Mouse (Mus musculus) testis, adult 2 months (tissue): Measurements from ENCODE around the gene Cdca4. TPM values are rescaled to one million over a fixed set of nuclear protein-coding genes. Genes with fewer than 3 reads are reported as not detected.
"Not testable (repeated sequence)": the region's sequence is repeated elsewhere in the genome, so short reads cannot be mapped to it uniquely, and the experiment has no call there.

Source experiments
- H3K27ac ChIP-seq: fragments of 200-500 bp; 2 replicates; pipeline ENCODE4 v1.5.1; 2012; ENCODE audit warnings: low read depth, low read length; ENCODE audit not compliant: control insufficient read depth, insufficient read depth
- H3K27me3 ChIP-seq: fragments of 200-500 bp; 2 replicates; pipeline ENCODE4 v1.6.1; 2012; ENCODE audit warnings: mild to moderate bottlenecking, low read length, moderate library complexity; ENCODE audit not compliant: control insufficient read depth, insufficient read depth
- H3K36me3 ChIP-seq: fragments of 200-500 bp; 2 replicates; pipeline ENCODE4 v1.6.1; 2012; ENCODE audit warnings: mild to moderate bottlenecking, low read length; ENCODE audit not compliant: control insufficient read depth, insufficient read depth
- H3K4me1 ChIP-seq: fragments of 200-500 bp; 2 replicates; pipeline ENCODE4 v1.6.1; 2012; ENCODE audit warnings: low read length; ENCODE audit not compliant: control insufficient read depth, insufficient read depth
- H3K4me3 ChIP-seq: fragments of 200-500 bp; 2 replicates; pipeline ENCODE4 v1.5.1; 2012; ENCODE audit warnings: low read depth, mild to moderate bottlenecking, low read length, moderate library complexity, mixed read lengths; ENCODE audit not compliant: control insufficient read depth
- CTCF ChIP-seq: fragments of 200-500 bp; IDR thresholded peaks from 2 replicates; pipeline ENCODE4 v1.5.1; 2012; ENCODE audit warnings: low read depth, mild to moderate bottlenecking, inconsistent platforms, low read length, moderate library complexity; ENCODE audit not compliant: control insufficient read depth, insufficient read depth, insufficient replicate concordance
- POLR2A ChIP-seq: fragments of 200-500 bp; IDR thresholded peaks from 2 replicates; pipeline ENCODE4 v1.6.1; 2012; ENCODE audit warnings: low read depth, mild to moderate bottlenecking, inconsistent platforms, low read length, moderate library complexity; ENCODE audit not compliant: control insufficient read depth
- polyA plus RNA-seq: library from polyadenylated mRNA; depleted of rRNA; stranded (reverse); fragments of >200 nt; gene quantifications from 2 replicates; pipeline ENCODE4 v1.2.3, GENCODE M21; 2012

Cdca4 gene
- polyA plus RNA-seq, 1 experiment, result 23.7 TPM

DNA sequence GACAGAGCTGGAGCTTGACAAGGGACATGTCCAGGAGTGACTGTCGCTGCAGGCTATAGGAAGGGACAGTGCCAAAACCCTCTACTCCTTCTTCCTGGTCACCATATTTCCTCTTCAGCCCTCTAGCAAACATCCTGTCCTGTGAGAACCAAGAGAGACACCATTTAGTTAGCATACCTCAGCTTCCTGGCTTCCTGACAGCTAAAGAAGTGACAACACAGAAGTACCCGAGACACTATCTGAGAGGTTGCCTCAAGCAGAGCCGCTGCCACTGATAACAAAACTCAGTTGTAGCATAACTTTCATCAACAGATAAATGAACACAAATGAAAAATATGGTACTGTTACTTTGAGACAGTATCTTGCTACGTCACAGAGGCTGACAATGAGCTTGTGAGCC is 7.2 kb downstream of the Cdca4 start:
- Histone ChIP-seq H3K4me3 (no peak overlapping the region), H3K27me3 (no peaks in the 10 kb centered on the region), H3K4me1 (peaks cover 4% of the 10 kb centered on the region), H3K36me3 (peaks cover 7% of the 10 kb centered on the region), H3K27ac (no peak overlapping the region)
- TF ChIP-seq CTCF (no peak), POLR2A (no peak)

DNA sequence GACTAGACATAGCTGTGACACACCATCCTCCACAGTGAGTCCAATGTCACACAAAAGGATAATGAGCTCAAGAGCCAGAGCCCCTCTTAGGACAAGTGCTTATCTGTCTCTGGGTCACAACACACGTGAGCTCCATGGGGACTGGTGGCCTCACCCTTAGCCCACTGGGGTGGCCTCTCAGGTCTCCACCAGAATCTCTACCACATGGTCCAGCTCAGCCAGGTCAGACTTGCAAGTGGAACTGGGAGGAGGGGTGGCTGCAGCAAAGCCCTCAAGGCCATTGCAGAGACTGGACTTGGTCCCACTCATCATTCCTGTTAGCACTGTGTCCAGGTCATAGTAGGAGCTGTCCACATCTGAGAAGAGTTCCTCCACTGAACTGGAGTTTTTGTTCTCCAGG is 8.0 kb downstream of the Cdca4 start:
- Histone ChIP-seq H3K27ac (no peak overlapping the region), H3K4me3 (no peak overlapping the region), H3K36me3 (peaks cover 7% of the 10 kb centered on the region), H3K27me3 (no peaks in the 10 kb centered on the region), H3K4me1 (peaks cover 4% of the 10 kb centered on the region)
- TF ChIP-seq POLR2A (no peak), CTCF (no peak)

DNA sequence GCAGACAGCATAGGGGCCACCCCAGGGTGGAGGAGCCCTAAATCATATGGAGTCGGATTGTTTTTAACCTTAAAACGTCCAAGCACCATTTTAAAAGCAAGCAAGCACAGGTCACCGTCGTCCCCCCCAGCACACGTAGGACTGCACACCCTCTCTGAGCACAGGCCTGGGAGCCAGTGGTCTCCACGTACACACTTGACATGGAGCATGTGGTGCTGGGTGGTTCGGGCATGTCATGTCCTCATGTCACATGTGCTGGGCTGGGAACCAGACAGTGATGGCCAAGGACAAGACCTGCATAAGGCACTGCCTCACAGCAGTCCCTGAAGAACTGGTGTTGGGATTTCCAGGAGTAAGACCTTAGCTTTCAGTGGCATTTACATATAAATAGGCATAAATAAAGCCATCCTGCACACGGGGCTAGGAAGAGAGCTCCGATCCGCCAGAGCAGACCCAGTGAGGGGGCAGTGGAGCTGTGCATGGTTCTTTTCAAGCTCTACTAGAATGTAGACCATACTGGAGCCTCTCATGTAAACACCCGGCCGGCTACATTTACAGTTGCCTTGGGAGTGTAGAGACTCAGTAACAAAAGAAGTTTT is 8.7 kb downstream of the Cdca4 start:
- no peaks in the 10 kb centered on the region for H3K27me3 ChIP-seq
- no peak overlapping the region for H3K27ac ChIP-seq
- peaks cover 7% of the 10 kb centered on the region for H3K36me3 ChIP-seq
- no peak overlapping the region for H3K4me3 ChIP-seq
- peaks cover 4% of the 10 kb centered on the region for H3K4me1 ChIP-seq
- no peak for TF ChIP-seq CTCF
- no peak for TF ChIP-seq POLR2A

DNA sequence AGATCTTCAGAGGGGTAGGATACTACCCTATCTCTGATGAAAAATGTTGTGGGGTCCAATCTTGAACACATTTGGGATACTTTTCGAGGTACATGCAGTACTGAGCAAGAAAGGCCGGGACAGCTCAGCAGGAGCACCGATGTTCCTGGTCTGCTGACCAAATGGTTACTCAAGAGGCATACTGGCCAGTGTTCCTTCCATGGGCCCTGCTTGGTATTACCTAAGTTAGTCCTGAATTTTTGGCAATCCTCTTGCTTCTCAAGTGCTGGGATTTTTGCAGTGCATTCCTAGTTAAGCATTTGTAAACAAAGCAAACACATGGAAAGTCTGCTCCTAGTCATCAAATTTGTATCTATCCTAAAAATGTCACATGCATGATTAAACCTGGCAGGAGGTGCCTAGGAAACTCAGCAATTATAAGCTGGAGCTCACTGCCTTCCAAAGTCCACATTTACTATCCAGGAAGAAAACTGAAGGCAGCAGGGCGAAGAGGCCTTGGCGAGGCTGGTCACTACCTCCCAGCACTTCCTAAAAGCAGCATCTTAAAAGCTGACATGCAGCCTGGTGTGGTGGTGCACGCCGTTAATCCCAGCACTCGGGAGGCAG is 10.1 kb downstream of the Cdca4 start:
- H3K36me3 ChIP-seq, result peaks cover 7% of the 10 kb centered on the region
- no peak overlapping the region for H3K4me3 ChIP-seq
- no peaks in the 10 kb centered on the region for H3K27me3 ChIP-seq
- no peak overlapping the region for H3K27ac ChIP-seq
- TF ChIP-seq CTCF (no peak), POLR2A (no peak)
- H3K4me1 ChIP-seq, result peaks cover 4% of the 10 kb centered on the region

DNA sequence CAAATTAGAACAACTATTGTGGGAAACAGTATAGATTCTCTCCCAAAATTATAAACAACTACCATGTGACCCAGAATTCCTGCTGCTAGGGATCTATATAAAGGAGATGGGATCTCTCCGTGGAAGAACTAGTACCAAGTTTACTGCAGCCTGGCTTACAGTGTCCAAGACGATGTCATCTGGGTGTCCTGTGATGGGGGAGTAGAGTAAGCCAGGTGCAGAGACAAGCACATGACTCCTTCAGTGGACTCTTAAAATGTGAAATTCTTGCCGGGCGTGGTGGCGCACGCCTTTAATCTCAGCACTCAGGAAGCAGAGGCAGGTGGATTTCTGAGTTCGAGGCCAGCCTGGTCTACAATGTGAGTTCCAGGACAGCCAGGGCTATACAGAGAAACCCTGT is 12.4 kb downstream of the Cdca4 start:
- not testable (repeated sequence) for H3K27ac ChIP-seq, H3K4me3 ChIP-seq, H3K27me3 ChIP-seq, H3K4me1 ChIP-seq, H3K36me3 ChIP-seq

DNA sequence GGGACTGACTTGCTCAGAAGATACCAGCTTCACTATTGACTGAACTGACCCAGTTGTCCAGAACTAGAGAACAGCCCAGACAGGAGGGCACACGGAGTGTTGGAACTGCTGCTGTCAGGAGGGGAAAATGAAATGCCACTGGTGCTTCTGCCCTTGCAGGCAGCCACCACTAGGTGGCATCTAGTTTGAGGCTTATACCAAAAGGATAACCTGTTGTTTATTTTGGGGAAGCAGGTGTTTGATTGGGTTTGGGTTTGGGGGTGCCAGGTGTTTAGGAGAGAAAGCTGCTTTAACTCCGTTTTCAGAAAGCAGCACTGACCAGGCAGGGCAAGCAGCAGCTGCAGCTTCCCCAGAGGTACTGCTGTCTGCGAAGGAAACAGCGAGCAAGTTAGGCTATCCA is 12.9 kb downstream of the Cdca4 start:
- Histone ChIP-seq H3K4me3 (no peak overlapping the region), H3K27ac (no peak overlapping the region), H3K36me3 (peaks cover 2% of the 10 kb centered on the region), H3K27me3 (no peaks in the 10 kb centered on the region), H3K4me1 (peaks cover 2% of the 10 kb centered on the region; the same call in 1 of the 2 replicates)
- peak; percentile 58; the same call in 1 of the 2 replicates for TF ChIP-seq CTCF
- no peak for TF ChIP-seq POLR2A

DNA sequence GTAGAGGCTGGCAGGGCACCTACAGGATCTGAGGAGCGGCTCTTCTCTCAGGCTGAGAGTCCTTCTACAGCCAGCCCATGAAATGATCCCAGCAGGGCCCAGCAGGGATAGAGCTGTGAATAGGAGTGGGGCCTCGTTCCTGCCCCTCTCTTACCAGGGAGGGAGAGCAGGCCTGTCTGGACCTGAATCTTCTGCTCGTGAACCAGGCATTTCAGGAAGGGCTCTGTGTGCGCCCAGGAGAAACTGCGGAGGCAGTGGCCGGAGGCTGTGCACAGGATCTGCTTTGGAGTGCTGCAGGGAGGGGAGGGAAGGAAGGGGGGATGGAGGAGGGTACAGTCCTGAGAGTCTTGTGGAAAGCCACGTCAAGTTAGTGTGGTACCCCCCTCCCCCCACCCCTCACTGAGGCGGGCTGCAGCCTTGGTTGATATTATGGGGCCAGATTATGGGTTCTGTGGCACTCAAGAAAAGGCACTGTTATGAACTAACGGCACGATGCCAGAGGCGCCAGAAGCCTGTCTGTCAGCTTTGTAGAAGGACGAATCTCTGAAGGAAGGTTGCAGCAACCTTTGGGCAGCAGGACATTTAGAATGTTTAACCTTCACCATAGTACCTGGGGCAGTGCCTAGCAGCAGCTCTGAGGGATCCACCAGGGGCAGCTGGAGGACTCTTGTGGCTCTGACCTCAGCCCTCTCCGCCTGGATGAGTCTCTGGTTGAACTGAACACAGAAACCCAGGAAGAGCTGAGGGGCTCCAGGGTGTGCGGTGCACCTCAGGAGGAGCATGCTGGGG is 14.3 kb downstream of the Cdca4 start:
- Histone ChIP-seq H3K4me1 (no peaks in the 10 kb centered on the region), H3K27me3 (no peaks in the 10 kb centered on the region), H3K36me3 (no peaks in the 10 kb centered on the region), H3K4me3 (no peak overlapping the region), H3K27ac (no peak overlapping the region)
- TF ChIP-seq CTCF (no peak), POLR2A (no peak)

DNA sequence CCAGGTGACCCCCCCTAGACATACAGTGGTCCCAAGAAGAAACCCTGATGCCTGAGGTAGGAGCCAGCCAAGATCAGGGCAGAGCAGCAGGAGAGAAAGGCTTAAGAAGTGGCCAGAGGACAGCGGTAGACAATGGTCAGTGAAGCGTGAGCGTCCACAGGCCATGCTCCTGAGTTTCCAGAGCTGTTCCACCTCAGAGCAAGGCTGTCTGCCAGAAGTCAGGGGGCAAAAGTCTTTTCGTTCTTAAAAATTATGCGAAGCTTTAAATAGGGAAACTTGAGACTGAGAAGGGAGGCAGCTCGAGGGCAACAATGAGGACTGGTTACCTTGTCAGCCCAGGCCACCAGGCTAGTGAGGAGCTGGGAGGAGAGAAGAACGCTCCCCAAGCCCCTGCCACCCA is 15.9 kb downstream of the Cdca4 start:
- Histone ChIP-seq H3K4me3 (no peak overlapping the region), H3K4me1 (peaks cover 8% of the 10 kb centered on the region), H3K27ac (no peak overlapping the region), H3K27me3 (no peaks in the 10 kb centered on the region), H3K36me3 (no peaks in the 10 kb centered on the region)
- no peak for TF ChIP-seq POLR2A
- TF ChIP-seq CTCF, result no peak
